Mouse (Mus musculus) liver, embryonic 14.5 days (tissue): ENCODE measurements around the gene Prss42.

ENCODE experiments used
- CTCF ChIP-seq: IDR thresholded peaks from 2 replicates; pipeline ENCODE4 v1.5.1; 2016; ENCODE audit warnings: antibody characterized with exemption, low read depth, control low read depth
- EP300 ChIP-seq: IDR thresholded peaks from 2 replicates; pipeline ENCODE4 v1.6.1; 2016; ENCODE audit warnings: antibody characterized with exemption, low read depth

- no peak for TF ChIP-seq CTCF
- TF ChIP-seq EP300: no peak
Observed at GRCm38 (mm10) chr9:110751412-110751811, 46.6 kb upstream of the Prss42 start.
